Mouse (Mus musculus) megakaryocyte, embryonic 14.5 days (primary cell): Measurements from ENCODE around the gene Ldlrap1.

Experiments used
- FLI1 ChIP-seq: IDR thresholded peaks from 2 replicates; pipeline ENCODE4 v1.6.1; 2012; ENCODE audit warnings: low read length, inconsistent platforms, mixed read lengths
- GATA1 ChIP-seq: IDR thresholded peaks from 3 replicates; pipeline ENCODE4 v1.6.1; 2012; ENCODE audit warnings: mixed read lengths, low read length, inconsistent platforms, borderline replicate concordance

DNA sequence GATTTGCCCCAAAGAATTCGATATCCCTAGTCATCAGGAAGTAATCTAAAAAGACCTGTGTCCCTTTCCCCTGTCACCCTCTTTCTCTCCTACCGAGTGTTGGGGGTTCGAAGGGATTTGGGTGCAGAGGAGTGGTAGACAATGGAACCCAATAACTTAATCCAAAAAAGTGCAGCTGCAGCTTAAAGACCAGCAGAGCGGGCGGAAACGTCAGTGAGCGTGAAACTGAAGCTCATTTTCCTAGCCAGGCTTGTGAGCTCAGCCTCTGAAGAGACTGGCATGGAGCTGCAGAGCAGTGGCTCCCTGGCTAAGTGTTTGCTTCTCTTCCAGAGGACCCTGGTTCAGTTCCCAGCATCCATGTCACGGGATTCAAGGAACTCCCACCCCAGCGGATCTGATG, 34.5 kb downstream of the Ldlrap1 start:
- TF ChIP-seq GATA1 (no peak), FLI1 (no peak)
